Mouse (Mus musculus) small intestine, adult 2 months (tissue): ENCODE results near the gene Zfp628.

Source experiments
- CTCF ChIP-seq: fragments of 200-500 bp; IDR thresholded peaks from 2 replicates; pipeline ENCODE4 v1.5.1; 2012; ENCODE audit warnings: low read depth, mild to moderate bottlenecking, control low read depth, inconsistent platforms, low read length, moderate library complexity, mixed read lengths; ENCODE audit not compliant: insufficient replicate concordance, insufficient read length; ENCODE audit errors: extremely low read depth
- POLR2A ChIP-seq: fragments of 200-500 bp; IDR thresholded peaks from 2 replicates; pipeline ENCODE4 v1.6.1; 2012; ENCODE audit warnings: low read depth, mild to moderate bottlenecking, control low read depth, inconsistent platforms, low read length, moderate library complexity

DNA sequence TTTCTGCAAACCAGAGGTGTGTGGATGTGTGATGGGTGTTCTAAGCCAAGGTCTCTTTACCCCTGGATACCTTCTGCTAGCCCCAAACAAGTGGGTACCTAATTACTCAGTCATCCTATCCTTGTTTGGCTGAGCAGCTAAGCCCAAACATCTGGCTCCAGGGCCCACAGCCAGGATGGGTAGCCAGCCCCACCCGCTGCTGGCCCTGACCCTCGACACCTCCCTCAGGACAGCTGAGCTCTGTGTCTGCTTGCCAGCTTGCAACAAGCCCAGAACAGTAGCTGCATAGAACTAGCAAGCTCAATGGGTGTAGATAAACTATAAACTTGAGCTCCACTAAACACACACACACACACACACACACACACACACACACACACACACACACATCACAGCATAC is 32.8 kb downstream of the Zfp628 start:
- TF ChIP-seq POLR2A (no peak), CTCF (no peak)
